Mouse (Mus musculus): ENCODE measurements around the gene Foxl2.

Gene Foxl2

GRCm38 (mm10) chr9:98962478-98963142 lies 7.5 kb downstream of the Foxl2 start:
- no peak for DNase-seq

- DNase-seq: no peak
Observed at GRCm38 (mm10) chr9:98963661-98964060, 8.6 kb downstream of the Foxl2 start.

- DNase-seq: peak; percentile 19
Observed at GRCm38 (mm10) chr9:98965084-98965483, 10.0 kb downstream of the Foxl2 start.

GRCm38 (mm10) chr9:98973101-98973521 lies 18.0 kb downstream of the Foxl2 start:
- DNase-seq: no peak

GRCm38 (mm10) chr9:98973561-98973960 lies 18.5 kb downstream of the Foxl2 start:
- DNase-seq: no peak

- DNase-seq: no peak
Observed at GRCm38 (mm10) chr9:98974898-98975297, 19.8 kb downstream of the Foxl2 start.

- no peak for DNase-seq
Observed at GRCm38 (mm10) chr9:98976081-98976480, 21.0 kb downstream of the Foxl2 start.

GRCm38 (mm10) chr9:98976520-98976919 lies 21.4 kb downstream of the Foxl2 start:
- no peak for DNase-seq

GRCm38 (mm10) chr9:98979431-98980416 lies 24.6 kb downstream of the Foxl2 start:
- peak; percentile 91 for DNase-seq

GRCm38 (mm10) chr9:98985800-98986475 lies 30.9 kb downstream of the Foxl2 start, which contains the start of gene Faim:
Gene Faim, plus strand, starts transcription at chr9:98986373.
- peak; percentile 100 for DNase-seq

- no peak for DNase-seq
Observed at GRCm38 (mm10) chr9:98986476-98987096, 31.5 kb downstream of the Foxl2 start.

- DNase-seq: no peak
Observed at GRCm38 (mm10) chr9:98987131-98987530, 32.0 kb downstream of the Foxl2 start.

- no peak for DNase-seq
Observed at GRCm38 (mm10) chr9:98994103-98994502, 39.0 kb downstream of the Foxl2 start.

GRCm38 (mm10) chr9:98999881-99000339 lies 44.8 kb downstream of the Foxl2 start:
- no peak for DNase-seq

- no peak for DNase-seq
Observed at GRCm38 (mm10) chr9:99001326-99001725, 46.2 kb downstream of the Foxl2 start.

All from thymus, postnatal 25 days (tissue).